Mouse (Mus musculus): Measurements from ENCODE around the gene Wdr43.

GRCm38 (mm10) chr17:71652495-71652894 is 36.8 kb downstream of the Wdr43 start:
- TF ChIP-seq EP300 (IDR thresholded peaks at IDR 0.05; ENCODE audit: low read depth) (no peak), CTCF (IDR thresholded peaks at IDR 0.05; ENCODE audit: low read depth) (no peak)
